Mouse (Mus musculus) intestine, embryonic 16.5 days (tissue): ENCODE results near the gene Cybrd1. TPM values are rescaled to one million over a fixed set of nuclear protein-coding genes. Genes with fewer than 3 reads are reported as not detected.
A peak's percentile ranks its signal among the peaks of the same experiment; 100 is the strongest.

Experiments used
- ATAC-seq: fragments of 200-750 bp; cut with Nextera tagmentation; 2 replicates; pipeline ENCODE4 v1.8.0; 2017; ENCODE audit warnings: moderate TSS enrichment, moderate library complexity
- H3K27ac ChIP-seq: fragments of 300-500 bp; sonication (generic); 2 replicates; pipeline ENCODE4 v1.5.1; 2014; ENCODE audit warnings: mild to moderate bottlenecking, low read length
- H3K27me3 ChIP-seq: fragments of 300-500 bp; sonication (generic); replicated peaks from 2 replicates; pipeline ENCODE4 v1.6.1; 2014; ENCODE audit warnings: low read length, control low read depth, mixed read lengths; ENCODE audit not compliant: control insufficient read depth, insufficient read depth
- H3K36me3 ChIP-seq: fragments of 300-500 bp; sonication (generic); 2 replicates; pipeline ENCODE4 v1.6.1; 2014; ENCODE audit warnings: low read length, control low read depth; ENCODE audit not compliant: control insufficient read depth, insufficient read depth
- H3K4me1 ChIP-seq: fragments of 300-500 bp; sonication (generic); 2 replicates; pipeline ENCODE4 v1.6.1; 2014; ENCODE audit warnings: low read length, control low read depth, mixed read lengths; ENCODE audit not compliant: control insufficient read depth, insufficient read depth
- H3K4me2 ChIP-seq: fragments of 300-500 bp; sonication (generic); 2 replicates; pipeline ENCODE4 v1.6.1; 2014; ENCODE audit warnings: low read depth, low read length, control low read depth
- H3K4me3 ChIP-seq: fragments of 300-500 bp; sonication (generic); 2 replicates; pipeline ENCODE4 v1.5.1; 2014; ENCODE audit warnings: mild to moderate bottlenecking, low read length
- H3K9ac ChIP-seq: fragments of 300-500 bp; sonication (generic); 2 replicates; pipeline ENCODE4 v1.6.1; 2014; ENCODE audit warnings: low read depth, low read length
- H3K9me3 ChIP-seq: fragments of 300-500 bp; sonication (generic); 2 replicates; pipeline ENCODE4 v1.6.1; 2016; ENCODE audit warnings: low read length, control low read depth; ENCODE audit not compliant: control insufficient read depth
- WGBS: fragments of 180-500 bp; shearing (Covaris S2); extraction: QIAGEN DNeasy Blood & Tissue Kit; methylation state at CpG from one replicate; pipeline ENCODE4 v1.1.7; 2014; 5-methylcytosine and 5-hydroxymethylcytosine counted together
- polyA plus RNA-seq: library from polyadenylated mRNA; unstranded; fragments of >200 nt; fragmentation: Nextera tagmentation; extraction: Ambion mirVana; gene quantifications from 2 replicates; pipeline ENCODE4 v1.2.1, GENCODE M21; 2015

Gene Cybrd1
- polyA plus RNA-seq, 1 experiment from 2014 or later, result 6.3 TPM

DNA sequence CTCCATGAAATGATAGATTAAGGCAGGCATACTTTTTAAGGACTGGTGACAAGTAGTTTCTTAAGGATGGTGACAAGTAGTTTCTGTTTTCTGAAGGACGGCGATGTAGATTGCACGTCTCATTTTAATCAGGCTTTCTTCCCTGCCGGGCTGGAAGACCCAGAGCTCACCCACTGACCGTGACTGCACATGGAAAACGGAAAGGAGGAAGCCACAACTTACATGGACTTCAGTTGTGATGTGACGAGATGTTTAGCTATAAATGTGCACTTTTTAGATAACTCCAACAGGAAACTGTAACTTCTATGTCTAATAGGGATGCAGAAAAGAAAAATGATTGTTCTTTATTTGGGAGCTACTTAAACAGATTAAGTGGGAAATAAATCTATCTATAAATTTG lies 24.7 kb downstream of the Cybrd1 start:
- H3K27ac ChIP-seq, result no peak overlapping the region

GRCm38 (mm10) chr2:71145853-71146252 lies 28.1 kb downstream of the Cybrd1 start:
- WGBS, result 62% methylated on average over 4 of the region's 4 CpGs
- Histone ChIP-seq H3K36me3 (no peaks in the 10 kb centered on the region), H3K9ac (no peak overlapping the region), H3K4me3 (no peak overlapping the region), H3K27me3 (no peaks in the 10 kb centered on the region), H3K27ac (peak overlapping the region; percentile 68), H3K9me3 (no peaks in the 10 kb centered on the region), H3K4me1 (0 out of 2 replicates have a peak, but pooled peaks cover 3% of the 10 kb centered on the region), H3K4me2 (no peak overlapping the region)
- peak; percentile 73; the same call in 1 of the 2 replicates for ATAC-seq

More for the DNA sequence above, 24.7 kb downstream of the Cybrd1 start:
- WGBS, result 53% methylated on average over 7 of the region's 7 CpGs
- no peaks in the 10 kb centered on the region for H3K27me3 ChIP-seq
- ATAC-seq, result no peak
- H3K9me3 ChIP-seq, result no peaks in the 10 kb centered on the region
- 0 out of 2 replicates have a peak, but pooled peaks cover 3% of the 10 kb centered on the region for H3K4me1 ChIP-seq
- peaks cover 3% of the 10 kb centered on the region; the same call in 1 of the 2 replicates for H3K36me3 ChIP-seq
- H3K9ac ChIP-seq, result no peak overlapping the region
- H3K4me3 ChIP-seq, result no peak overlapping the region
- no peak overlapping the region for H3K4me2 ChIP-seq

- H3K4me2 ChIP-seq, result no peak overlapping the region
- no peak overlapping the region for H3K27ac ChIP-seq
- H3K9me3 ChIP-seq, result no peaks in the 10 kb centered on the region
- H3K27me3 ChIP-seq, result no peaks in the 10 kb centered on the region
- no peak overlapping the region for H3K4me3 ChIP-seq
- 33% methylated on average over 3 of the region's 3 CpGs for WGBS
- no peaks in the 10 kb centered on the region for H3K36me3 ChIP-seq
- no peak overlapping the region for H3K9ac ChIP-seq
- H3K4me1 ChIP-seq, result 0 out of 2 replicates have a peak, but pooled peaks cover 3% of the 10 kb centered on the region
- peak; percentile 98 for ATAC-seq
These were observed 28.5 kb downstream of the Cybrd1 start for GRCm38 (mm10) chr2:71146266-71146665.

GRCm38 (mm10) chr2:71147816-71148215 lies 30.1 kb downstream of the Cybrd1 start:
- no peak overlapping the region for H3K9ac ChIP-seq
- H3K27ac ChIP-seq, result no peak overlapping the region
- no peak overlapping the region for H3K4me3 ChIP-seq
- H3K9me3 ChIP-seq, result no peaks in the 10 kb centered on the region
- H3K36me3 ChIP-seq, result no peaks in the 10 kb centered on the region
- H3K4me2 ChIP-seq, result no peak overlapping the region
- ATAC-seq, result no peak
- WGBS, result 45% methylated on average over 6 of the region's 6 CpGs
- H3K27me3 ChIP-seq, result no peaks in the 10 kb centered on the region
- 0 out of 2 replicates have a peak, but pooled peaks cover 3% of the 10 kb centered on the region for H3K4me1 ChIP-seq

- no peaks in the 10 kb centered on the region for H3K4me1 ChIP-seq
- no peaks in the 10 kb centered on the region for H3K27me3 ChIP-seq
- H3K9me3 ChIP-seq, result no peaks in the 10 kb centered on the region
- H3K27ac ChIP-seq, result no peak overlapping the region
- ATAC-seq, result no peak
- no peak overlapping the region for H3K4me3 ChIP-seq
- H3K36me3 ChIP-seq, result no peaks in the 10 kb centered on the region
- WGBS, result 91% methylated on average over 4 of the region's 4 CpGs
- no peak overlapping the region for H3K9ac ChIP-seq
- H3K4me2 ChIP-seq, result no peak overlapping the region
These were observed 34.4 kb downstream of the Cybrd1 start for GRCm38 (mm10) chr2:71152170-71152569.

DNA sequence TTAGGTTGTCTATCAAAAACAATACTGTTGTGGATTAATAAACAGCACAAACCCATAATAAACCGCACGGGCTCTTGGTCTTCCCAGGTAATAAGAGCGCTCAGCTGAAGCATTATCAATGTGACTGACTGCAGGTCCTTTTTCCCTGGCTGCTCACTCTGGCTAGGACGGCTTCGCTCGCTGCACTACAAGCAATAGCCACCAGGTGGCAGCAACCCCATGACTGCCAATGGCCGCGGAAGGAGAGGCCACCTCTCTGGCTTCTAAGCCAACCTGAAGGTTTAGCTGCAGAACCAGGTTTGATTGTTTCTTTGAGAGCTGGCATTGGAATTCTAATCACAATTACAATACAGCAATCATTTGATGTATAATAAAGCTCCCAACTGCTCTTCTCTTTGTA lies 37.8 kb downstream of the Cybrd1 start:
- H3K9ac ChIP-seq, result no peak overlapping the region
- H3K4me2 ChIP-seq, result no peak overlapping the region
- H3K27me3 ChIP-seq, result no peaks in the 10 kb centered on the region
- 7% methylated on average over 8 of the region's 8 CpGs for WGBS
- H3K9me3 ChIP-seq, result no peaks in the 10 kb centered on the region
- H3K27ac ChIP-seq, result no peak overlapping the region
- H3K36me3 ChIP-seq, result no peaks in the 10 kb centered on the region
- H3K4me3 ChIP-seq, result no peak overlapping the region
- H3K4me1 ChIP-seq, result no peaks in the 10 kb centered on the region
- ATAC-seq, result peak; percentile 82

DNA sequence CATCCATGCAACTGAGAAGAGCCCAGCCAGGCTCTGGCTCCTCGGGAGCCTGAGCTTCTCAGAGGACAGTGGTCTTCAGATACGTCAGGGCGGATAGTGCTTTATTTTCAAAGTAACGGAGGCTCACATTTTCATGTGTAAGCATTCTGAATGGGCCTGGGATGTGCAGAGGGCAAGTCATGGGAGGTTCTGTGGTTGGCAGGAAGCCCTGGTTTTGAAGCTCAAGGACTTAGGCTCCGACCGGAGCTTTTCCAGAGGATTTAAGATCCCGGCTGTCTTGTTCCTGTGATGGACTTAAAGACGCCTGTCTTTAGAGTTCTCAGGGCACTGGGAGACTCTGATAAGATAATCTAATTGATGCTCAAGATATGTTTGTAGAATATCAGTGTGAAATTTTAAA lies 38.7 kb downstream of the Cybrd1 start:
- Histone ChIP-seq H3K36me3 (no peaks in the 10 kb centered on the region), H3K27ac (no peak overlapping the region)
- ATAC-seq, result no peak

DNA sequence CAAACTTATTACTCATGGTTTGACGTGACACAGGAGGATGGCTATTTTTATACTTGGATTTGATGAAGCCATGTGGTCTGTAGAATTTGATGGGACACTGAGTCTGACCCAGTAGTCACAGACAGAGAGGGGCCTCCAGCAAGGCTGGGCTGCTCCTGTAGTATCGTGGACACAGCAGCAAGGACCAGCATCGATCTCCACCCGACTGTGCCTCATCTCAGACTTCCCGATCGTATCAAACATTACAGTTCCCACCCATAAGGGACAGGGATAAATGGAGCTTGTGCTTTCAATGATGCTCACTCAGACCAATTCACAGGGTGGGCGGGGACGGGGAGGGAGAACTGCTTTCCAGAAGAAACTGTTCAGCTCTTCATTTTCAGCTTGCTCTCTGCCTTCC lies 40.2 kb downstream of the Cybrd1 start:
- Histone ChIP-seq H3K4me2 (no peak overlapping the region), H3K9me3 (no peaks in the 10 kb centered on the region)

More for the DNA sequence above, 38.7 kb downstream of the Cybrd1 start:
- no peaks in the 10 kb centered on the region for H3K9me3 ChIP-seq
- H3K4me2 ChIP-seq, result no peak overlapping the region
- H3K27me3 ChIP-seq, result no peaks in the 10 kb centered on the region
- H3K4me1 ChIP-seq, result no peaks in the 10 kb centered on the region
- 83% methylated on average over 8 of the region's 8 CpGs for WGBS
- no peak overlapping the region for H3K9ac ChIP-seq
- no peak overlapping the region for H3K4me3 ChIP-seq

DNA sequence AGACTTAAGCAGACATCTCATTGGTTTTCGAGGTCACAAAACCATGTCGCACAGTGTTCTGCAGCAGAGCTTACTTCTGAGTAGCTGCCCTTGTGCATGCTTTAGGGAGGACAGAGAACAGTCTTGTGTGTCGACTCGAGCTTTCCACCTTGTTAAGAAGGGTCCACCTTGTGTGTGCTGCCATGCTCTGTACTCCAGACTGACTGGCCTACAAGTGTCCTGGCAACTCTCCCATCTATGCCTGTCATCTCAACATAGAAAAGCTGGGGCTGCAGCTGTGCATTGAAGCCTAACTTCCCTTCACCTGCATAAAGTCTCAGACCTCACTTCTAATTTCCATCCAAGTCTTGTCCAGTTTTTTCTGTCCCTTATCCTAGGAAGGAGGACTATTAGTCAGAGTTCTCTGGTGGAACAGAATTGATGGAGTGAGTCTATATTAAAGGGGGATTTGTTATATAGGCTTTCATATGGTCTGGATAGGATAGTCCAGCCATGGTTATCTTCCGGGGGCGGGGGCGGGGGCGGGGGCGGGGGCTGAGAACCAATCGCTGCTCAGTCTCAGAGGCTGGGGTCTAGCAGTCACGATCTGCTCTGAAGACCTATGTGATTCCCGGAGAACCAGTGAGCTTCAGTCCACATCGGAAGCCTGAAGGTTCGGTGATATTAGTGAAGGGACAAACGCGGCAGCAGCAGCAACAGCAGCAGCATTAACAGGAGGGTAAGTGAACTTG lies 42.0 kb downstream of the Cybrd1 start:
- Histone ChIP-seq H3K4me2 (no peak overlapping the region), H3K4me1 (no peaks in the 10 kb centered on the region), H3K27me3 (no peaks in the 10 kb centered on the region), H3K36me3 (no peaks in the 10 kb centered on the region), H3K4me3 (no peak overlapping the region), H3K9ac (no peak overlapping the region), H3K27ac (no peak overlapping the region), H3K9me3 (no peaks in the 10 kb centered on the region)
- no peak for ATAC-seq
- 81% methylated on average over 16 of the region's 16 CpGs for WGBS

More for the DNA sequence above, 40.2 kb downstream of the Cybrd1 start:
- Histone ChIP-seq H3K27ac (no peak overlapping the region), H3K4me3 (no peak overlapping the region), H3K36me3 (no peaks in the 10 kb centered on the region), H3K4me1 (no peaks in the 10 kb centered on the region), H3K9ac (no peak overlapping the region), H3K27me3 (no peaks in the 10 kb centered on the region)
- WGBS, result 89% methylated on average over 8 of the region's 8 CpGs
- no peak for ATAC-seq
